Mouse (Mus musculus) frontal cortex, postnatal 36 days (tissue): ENCODE measurements at regions not wholly inside any gene's neighbourhood (a gene's known extent, or its start where the extent isn't known, plus 50 kb on each side); places are given as distances from the start of the nearest gene placed in this dataset.

Experiments used
- DNase-seq, 2 experiments: peaks; one replicate each; pipeline ENCODE4 v3.0.0; 2022; ENCODE audit warnings: low spot score in 2 of 2

DNA sequence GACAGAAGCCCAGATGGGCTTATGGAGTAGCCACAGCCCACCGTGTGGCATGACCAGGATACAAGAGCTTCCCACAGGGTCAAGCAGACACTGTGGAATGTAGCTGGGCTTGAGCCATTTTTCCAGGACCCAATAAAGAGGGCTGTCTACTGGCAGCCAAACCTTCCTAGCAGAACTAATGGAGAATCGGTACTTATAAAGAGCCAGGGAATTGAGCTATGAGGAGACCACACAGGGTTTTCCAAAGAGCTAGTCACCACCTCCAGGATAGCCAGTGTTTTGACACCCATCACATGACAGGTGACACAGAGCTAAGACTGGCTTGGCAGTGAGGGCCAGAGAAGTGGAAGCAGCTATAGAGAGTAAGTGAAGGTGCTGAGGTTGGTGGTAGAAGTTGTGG lies 149.9 kb downstream of the Map2k4 start:
- DNase-seq: no peak

DNA sequence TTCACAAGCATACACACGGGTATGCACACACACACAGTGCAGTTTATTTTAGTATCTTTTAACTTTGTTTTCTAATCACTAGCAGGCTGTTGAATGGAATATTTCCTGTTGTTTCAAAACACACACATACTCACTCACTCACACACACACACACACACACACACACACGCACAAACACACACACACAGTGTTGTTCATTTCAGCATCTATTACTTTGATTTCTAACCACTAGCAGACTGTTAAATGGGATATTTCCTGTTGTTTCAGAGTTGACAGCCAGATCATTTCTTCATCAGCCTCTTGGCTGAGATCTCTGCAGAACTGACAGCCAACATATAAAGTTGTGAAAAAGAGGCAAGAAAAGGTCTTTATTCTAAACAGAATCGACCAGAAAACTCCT lies 150.9 kb downstream of the Map2k4 start:
- DNase-seq: no peak

GRCm38 (mm10) chr11:65635307-65635706 lies 152.8 kb downstream of the Map2k4 start:
- DNase-seq: no peak

DNA sequence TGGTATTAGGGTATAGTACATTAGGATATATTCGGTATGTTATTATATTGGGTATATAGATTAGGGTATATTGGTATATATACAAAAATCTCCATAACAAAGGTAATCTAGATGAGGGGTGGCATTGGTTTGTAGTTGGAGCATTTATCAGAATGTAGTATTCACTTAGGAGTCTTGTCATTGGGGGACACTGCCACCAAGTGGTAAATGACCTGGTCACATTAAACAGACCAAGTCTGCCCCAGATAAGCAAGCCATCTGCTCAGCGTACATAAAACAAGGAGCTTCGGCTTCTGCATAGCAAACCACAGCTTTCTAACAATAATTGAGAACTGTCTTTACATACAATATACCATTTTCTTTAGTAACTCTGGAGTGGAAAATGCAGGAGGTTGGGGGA lies 156.9 kb downstream of the Map2k4 start:
- peak in 1 of 2 experiments; percentile 36 for DNase-seq

DNA sequence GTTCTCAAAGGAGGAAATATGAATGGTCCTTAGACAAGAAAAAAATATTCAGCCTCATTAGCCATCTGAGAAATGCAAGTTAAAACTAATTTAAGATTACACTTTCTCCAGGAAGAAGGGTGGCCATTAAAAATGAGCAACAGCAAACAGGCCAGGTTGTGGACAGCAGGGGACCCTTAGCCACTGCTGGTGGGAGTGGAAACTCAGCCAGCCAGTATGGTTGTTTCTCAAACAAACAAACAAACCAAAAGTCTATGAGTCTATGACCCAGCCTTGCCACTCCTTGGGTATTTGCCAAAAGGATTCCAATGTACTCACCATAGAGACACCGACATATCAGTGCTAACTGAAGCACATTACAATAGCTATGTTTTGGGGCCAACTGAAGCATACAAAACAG lies 157.7 kb downstream of the Map2k4 start:
- no peak for DNase-seq

- DNase-seq: no peak
These were observed 158.8 kb downstream of the Map2k4 start for GRCm38 (mm10) chr11:65629320-65629719.

- DNase-seq: no peak
These were observed 169.1 kb downstream of the Map2k4 start for GRCm38 (mm10) chr11:65618976-65619375.

GRCm38 (mm10) chr11:65610536-65610935 lies 177.6 kb downstream of the Map2k4 start:
- peak in 1 of 2 experiments; percentile 47 for DNase-seq

DNA sequence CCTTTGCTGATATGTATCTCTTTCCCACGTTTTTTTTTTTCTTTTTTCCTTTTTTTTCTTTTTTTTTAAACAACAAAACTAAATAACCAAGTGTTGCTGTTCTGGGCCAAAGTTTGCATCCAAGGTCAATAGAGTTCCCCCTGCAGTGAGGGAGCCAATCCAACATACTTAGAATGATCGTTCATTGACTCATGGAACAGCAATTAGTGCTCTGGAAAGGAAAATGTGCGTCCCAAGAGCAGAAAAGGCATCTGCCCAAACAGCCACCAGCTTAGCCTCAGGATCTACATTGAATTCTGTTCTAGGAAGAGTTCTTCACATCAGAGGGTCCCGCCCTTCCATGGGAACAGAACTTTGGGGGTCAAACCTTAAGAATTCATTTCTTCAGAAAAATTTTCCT lies 179.0 kb downstream of the Map2k4 start:
- DNase-seq: no peak

DNA sequence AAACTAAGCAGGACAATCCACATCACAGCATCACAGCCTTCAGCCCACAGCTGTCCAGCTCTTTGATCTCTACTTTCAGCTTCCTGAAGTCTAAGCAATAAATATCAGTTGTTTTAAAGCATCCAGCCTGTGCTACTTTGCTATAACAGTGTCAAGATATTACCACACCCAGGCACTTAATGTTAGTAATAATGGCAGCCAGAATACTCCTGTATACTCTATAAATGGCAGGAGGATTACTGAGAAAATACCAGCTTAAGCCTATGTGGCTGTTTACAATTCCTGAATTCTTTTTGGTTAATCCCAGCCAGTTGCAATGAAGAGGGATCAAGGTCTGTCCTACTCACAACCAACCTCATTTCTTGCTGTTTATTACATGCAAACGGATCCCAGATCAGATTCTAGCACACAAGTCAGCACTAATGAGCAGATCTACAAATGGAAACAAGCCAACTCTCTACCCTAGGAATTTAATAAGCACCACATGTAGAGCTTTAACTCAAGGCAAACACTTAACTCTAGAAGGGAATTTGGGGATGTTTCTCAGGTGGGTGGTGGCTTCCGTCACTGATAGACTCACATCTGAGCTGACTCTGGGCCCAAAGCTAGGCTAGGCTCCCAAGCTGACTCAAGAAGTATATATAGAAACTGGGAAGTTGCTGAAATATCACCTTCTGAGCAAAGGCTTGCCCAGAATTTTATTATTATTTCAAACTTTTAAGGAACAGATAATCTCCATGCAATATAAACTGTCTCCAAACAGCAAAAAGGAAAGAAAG lies 190.6 kb downstream of the Map2k4 start:
- no peak for DNase-seq

DNA sequence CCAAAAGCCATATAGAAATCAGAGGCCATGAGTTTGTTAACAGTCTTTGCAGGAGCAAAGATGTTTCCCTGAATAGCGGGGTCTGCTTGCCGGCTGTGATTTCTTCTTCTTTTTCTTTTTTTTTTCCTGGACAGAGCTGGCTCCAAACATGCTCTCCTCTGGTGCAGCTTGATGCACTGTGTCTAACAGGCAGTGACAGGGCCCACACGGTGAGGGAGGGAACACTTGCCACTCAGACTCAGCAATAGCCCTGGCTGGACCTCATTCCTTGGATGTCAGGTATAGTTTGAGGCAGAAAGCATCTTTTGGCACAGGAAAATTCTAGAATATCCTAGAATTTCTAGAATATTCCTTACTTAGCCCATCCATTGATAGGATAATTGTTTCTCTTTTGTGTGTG lies 199.6 kb downstream of the Map2k4 start:
- DNase-seq: no peak

GRCm38 (mm10) chr11:65567831-65568230 lies 220.3 kb downstream of the Map2k4 start:
- DNase-seq: no peak

DNA sequence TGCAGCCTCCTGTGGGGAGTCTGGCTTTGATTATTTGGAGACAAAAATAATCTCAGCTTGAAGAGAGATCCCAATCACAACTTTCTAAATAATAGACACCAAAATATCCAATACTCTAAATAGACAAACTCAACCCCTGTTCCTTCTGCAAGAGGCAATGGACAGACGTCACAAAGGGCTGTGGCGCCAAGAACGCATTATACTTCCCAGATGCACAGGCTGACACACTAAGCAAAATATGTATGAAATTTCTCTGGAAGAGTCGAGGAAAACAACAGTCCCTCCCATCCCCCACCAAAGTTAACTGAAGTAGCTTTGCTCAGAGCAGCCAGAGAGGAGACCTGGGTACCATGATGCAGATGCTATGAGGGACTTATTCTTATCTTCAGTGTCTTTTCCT lies 229.9 kb downstream of the Map2k4 start:
- no peak for DNase-seq

GRCm38 (mm10) chr11:65551073-65551472 lies 237.0 kb downstream of the Map2k4 start:
- no peak for DNase-seq

DNA sequence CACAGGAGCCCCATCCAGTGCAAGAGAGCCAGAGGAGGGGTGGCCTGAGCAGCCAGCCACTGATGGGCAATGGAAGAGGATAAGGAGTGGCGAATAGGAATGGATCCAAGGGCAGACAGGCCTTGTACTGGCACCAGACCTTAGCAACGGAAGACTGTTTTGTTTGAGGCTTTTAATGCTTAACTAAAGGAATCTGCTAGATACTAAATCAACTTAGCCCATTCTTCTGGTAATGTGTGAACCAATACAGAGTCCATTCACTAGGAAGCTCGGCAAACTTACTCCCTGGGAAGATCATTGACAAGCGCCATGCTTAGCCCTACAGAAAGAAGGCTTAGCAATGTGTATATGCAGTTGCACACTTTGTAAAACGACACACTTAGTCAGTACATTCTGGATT lies 243.8 kb downstream of the Map2k4 start:
- DNase-seq: no peak

- no peak for DNase-seq
These were observed 244.5 kb downstream of the Map2k4 start for GRCm38 (mm10) chr11:65543581-65543980.

DNA sequence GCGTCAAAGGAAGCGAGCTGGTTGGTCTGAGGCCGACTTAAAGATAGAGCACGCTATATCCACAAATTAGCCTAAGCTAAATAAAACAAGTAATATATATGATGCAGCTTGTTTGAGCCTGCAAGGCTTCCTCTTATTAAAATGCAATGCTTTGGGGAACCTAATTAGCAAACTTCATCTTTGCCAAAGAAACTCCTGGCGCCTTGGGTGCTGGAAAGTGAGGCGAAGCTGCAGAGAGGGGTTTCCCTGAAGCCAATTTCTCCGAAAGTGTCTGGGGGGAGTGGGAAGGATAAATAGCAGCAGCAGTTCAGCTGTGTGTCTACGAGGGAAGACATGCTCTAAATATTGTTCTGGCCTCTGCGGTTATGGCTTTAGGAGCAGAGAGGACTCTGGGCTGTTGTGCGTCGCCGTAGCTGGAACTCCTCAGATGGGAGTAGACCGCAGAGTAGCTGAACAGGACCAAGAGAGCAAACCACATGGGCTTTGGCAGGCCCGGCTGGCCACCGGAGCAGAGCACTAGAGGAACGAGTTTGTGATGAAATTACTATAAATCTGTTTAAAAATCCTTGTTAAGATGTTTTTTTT lies 251.0 kb downstream of the Map2k4 start:
- DNase-seq: no peak

- DNase-seq: no peak
These were observed 252.2 kb downstream of the Map2k4 start for GRCm38 (mm10) chr11:65535726-65536442.

- no peak for DNase-seq
These were observed 257.4 kb downstream of the Map2k4 start for GRCm38 (mm10) chr11:65530744-65531143.

DNA sequence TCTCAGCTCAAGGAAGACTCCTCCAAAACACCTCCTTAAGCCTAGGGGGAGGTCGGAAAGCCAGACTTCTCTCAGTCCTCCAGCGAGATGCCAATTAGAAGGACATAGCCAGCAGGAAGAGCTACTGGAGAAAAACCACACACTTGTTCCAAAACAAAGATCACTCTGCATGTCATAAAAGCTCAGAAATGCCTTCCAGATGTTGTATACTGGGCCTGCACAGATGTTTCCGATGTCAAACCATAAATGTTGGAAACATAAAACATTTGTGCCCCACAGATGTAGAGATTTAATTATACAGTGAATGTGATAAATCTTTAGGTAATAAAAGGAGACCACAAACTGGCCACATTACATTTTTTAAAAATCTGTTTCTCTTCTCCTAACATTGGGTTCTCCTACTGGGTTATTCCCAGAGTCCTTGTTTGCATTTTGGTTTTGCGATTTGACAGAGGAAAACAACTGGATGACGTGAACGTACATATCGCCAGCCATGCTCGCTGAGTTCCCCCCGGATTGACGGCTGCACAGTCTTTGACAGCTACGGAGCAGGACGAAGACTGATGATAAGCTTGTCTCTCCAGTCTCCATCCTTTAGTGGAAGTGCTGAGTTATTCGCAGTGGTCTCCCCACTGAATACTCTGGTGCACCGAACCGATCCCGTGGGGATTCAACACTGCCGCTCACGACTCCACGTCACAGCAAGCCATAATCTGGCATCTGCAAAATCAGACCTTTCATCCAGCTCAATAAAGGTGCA lies 235.5 kb upstream of the Myocd start:
- no peak for DNase-seq

GRCm38 (mm10) chr11:65497979-65498378 lies 228.2 kb upstream of the Myocd start:
- DNase-seq: no peak

- no peak for DNase-seq
These were observed 227.6 kb upstream of the Myocd start for GRCm38 (mm10) chr11:65497415-65497814.
